Mouse (Mus musculus) neutrophil, adult 5-6 weeks (primary cell): ENCODE results near the gene Reln. TPM values are rescaled to one million over a fixed set of nuclear protein-coding genes. Genes with fewer than 3 reads are reported as not detected.
A peak's percentile ranks its signal among the peaks of the same experiment; 100 is the strongest.

Experiments
- ATAC-seq: fragments of 151-379, 151-347 bp; 2 replicates; pipeline ENCODE4 v1.8.0; 2017; ENCODE audit warnings: mild to moderate bottlenecking, moderate TSS enrichment; ENCODE audit not compliant: insufficient number of reproducible peaks, poor library complexity, low FRiP score, severe bottlenecking; ENCODE audit errors: extremely low read depth
- total RNA-seq: library from RNA; stranded (forward); fragments of 200-1000 nt; gene quantifications from 2 replicates; pipeline ENCODE4 v1.2.3, GENCODE M21; 2017

Reln gene
- total RNA-seq, 1 experiment from 2014 or later, result 4.7 TPM

DNA sequence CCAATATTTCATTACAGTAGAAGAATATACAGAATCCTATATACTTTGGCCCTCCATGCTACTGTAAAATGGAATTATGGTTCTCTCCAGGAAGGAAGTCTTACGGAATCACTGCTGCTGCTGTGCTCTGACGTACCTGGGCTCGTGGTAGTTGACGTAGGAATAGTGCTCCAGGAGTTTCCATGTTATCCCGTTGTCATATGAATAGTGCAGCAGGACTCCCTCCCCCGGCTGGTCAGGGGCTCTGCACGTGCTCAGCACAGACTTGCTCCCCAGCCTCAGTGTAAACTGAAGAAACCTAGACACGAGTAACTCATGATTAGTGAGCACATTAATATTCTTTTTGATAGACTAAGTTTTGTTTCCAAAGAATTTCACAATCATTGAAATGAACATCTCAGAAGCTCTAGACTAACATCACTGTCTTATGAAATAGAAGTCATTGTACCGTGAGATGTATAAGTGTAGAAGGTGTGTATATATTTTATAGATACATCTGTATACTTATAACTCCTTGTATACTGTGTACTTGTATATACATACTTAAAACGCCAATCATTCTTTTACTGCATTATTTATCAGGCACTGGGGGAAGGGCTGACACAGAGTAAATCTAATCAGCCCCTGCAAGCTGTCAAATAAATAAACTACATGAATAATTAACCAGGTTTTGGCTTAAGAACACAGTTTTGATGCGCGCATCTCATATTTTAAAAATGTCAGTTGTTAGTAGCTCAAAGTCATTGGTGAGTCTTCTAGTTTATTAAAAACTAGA lies 304.9 kb downstream of the Reln start:
- no peak for ATAC-seq

DNA sequence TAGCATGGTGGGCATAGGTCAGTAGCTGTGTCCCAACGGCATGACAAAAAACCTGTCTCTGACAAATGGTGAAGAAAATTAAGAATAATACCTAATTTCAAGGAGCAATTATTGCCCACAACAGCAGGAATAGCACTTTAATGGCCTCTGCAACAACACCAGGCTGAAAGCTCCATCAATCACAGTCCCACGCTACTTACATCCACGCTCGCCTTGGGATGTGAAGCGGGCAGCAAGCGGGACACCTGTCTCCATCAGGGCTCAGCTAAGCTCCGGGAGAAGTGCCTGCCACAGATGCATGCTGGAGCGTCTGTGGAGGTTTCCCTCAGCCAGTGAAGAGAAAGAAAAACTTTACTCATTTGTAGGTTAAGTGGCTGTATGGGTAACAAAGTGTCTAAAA lies 309.3 kb downstream of the Reln start:
- ATAC-seq, result no peak

DNA sequence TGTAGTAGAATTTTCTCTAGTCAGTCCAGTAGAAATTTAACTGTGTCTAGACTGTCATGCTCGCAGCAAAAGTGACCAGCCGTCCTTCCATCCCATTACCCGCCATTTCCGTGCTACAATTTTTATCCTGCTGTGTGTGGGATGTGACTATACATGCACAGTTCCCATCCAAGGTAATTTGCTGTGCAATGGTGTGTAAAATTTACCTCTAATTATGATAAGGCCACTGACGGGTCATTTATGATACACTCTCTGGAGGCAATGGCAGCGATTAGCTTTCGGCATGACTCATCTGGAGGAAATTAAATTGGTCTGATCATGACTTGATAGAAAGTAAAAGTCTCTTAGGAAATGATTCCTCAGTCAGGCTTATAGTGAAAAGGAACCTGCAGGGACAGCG lies 311.5 kb downstream of the Reln start:
- no peak for ATAC-seq

DNA sequence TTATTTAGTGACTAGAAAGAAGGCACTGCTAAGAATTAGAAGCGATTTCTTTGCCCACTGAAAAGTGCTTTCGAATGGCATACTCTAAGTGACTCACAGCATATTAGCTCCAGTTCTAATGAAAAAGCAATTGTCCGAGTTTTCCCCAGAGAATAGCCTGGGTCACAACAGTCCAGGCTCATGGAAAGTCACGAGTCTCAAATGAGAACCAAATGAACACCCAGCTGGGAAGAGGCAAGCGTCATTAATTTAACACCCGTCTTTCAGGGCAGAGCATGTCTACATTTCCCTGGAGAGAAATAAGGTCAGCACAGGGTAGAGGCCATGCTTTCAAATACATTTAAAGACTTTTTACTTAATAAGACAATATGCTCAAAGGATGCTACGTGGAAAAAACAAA lies 312.8 kb downstream of the Reln start:
- no peak for ATAC-seq

DNA sequence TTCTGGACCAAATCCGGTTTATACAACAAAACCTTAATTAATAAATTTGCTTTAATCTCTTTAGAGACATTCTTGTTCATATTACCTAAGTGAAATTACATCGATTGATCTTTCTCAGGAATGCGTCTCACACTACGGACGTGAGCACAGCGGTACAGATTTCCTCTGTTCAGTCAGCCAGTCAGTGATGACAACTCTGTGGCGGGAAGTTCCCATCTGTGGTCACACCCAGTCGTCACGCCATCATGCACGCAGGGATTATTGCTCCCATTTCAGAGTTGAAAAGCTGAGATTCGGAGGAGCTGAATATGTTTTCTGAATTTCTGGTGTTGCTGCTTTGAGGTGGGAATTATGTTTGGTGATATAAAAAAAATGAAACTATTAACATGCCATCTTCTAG lies 316.1 kb downstream of the Reln start:
- no peak for ATAC-seq

DNA sequence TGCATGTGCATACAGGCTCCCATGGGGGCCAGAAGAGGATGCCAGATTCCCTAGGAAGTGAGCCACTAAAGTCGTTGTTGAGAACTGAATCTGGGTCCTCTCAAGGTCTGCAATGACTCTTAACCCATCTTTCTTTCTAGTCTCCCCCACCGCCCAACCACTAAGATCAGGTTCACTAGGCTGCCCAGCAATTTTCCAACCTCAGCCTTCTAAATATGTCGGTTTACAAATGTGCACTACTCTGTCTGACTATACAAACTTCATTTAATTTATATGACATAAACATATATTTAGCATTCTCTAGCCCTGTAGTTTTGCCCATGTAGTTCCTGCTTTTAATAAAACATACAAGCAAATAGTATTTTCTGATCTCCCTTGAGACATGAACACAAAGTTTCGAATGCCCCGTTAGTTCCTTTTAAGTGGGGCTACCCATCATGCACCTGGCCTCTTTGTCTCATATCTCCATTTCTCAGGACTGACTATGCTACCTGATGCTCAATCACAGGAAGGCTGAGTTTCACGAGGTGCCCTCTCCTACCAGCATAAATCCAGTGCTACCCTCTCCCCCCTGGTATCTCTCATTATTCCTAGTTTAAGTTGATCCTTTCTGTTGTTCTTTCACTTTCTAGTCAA lies 317.1 kb downstream of the Reln start:
- ATAC-seq, result peak; percentile 74; the same call in 1 of the 2 replicates

DNA sequence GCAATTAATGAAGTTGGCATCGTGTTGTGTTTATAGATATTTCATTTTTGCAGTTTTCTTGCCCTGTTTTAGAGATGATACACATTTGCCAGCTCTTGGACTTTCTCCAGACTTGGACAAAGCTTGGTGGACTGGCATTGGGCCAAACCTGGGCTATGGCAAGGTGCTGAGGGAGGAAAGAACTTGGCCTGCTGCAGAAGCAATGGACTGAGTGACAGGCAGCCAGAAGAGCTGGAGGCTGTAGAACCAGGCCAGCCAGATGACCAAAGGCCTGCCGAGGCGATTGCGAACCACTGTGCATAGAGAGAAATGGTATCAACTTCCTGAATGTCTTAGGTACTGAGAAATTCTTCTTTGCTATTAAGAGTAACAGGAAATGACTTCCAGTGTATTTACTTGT lies 318.8 kb downstream of the Reln start:
- ATAC-seq, result no peak

DNA sequence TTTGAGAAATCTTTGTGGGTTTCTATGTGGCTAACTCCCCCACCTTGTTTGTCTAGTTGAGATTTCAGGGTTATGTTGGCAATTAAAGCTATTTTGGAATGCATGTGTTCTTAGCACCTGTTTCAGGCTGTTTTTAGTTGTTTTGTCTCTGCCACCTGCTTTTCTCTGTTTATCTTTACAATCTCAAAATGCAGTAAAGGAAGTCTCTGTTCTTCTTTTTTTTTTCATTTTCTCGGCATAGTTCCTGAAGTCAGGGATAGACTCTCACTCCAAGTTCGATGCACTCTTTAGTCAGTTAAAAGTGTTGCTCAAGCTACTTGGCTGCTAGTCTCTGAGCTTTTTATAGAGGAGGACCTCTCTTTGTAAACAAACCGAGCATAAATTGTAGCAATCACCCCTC lies 320.4 kb downstream of the Reln start:
- no peak for ATAC-seq

DNA sequence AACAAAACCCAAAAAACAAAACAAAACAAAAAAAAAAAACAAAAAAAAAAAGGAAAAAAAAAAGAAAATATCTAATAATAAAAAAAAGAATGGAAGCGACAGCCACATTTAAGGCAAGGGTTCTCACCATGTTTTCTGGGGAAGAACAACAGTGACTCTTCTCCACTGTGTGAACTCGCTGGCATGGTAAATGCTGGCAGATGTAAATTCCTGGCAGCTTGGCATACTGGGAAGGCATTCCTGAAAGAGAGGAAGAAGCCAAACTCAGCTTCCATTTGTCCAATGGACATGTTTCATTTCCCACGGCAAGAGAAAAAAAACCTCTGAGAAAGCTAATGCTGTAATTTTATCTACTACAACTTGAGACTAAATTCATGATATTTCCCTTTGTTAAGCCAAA lies 326.6 kb downstream of the Reln start:
- no peak for ATAC-seq

DNA sequence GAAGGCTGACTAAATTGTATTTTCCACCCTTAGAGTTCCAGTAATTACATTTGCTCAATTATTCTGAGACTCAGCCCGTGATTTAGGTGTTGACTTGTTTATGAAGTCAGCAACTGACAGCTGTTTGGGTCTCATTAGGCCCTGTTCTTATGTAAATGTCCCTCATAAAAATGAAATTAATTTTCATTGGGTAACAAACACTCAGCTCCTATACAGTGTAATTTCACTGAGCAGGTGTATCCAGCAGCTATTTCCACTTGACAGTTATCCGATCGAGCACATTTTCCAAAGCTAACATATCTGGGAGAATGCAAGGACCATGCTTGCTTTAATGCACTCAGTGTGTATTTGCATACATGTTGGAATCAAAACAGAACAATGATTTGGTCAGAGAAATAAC lies 330.0 kb downstream of the Reln start:
- ATAC-seq, result no peak

DNA sequence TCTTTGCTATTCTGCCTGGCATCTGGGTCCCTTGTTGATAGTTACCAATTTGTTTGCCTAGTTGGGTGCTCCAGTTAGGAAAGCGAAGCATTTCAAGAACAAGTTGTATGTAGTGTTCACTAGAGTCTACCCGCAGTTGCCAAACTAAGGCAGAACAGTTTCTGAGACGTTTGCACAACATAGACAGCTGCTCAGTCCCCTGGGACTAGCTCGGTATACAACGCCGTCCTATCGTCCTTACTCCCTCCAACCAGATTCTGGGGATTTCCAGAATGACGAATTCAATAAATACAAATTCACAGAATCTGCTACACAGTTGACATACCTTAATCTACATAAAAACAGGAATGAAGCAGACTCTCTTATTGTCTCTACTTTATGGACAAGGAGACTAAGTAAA lies 335.4 kb downstream of the Reln start:
- ATAC-seq, result no peak

DNA sequence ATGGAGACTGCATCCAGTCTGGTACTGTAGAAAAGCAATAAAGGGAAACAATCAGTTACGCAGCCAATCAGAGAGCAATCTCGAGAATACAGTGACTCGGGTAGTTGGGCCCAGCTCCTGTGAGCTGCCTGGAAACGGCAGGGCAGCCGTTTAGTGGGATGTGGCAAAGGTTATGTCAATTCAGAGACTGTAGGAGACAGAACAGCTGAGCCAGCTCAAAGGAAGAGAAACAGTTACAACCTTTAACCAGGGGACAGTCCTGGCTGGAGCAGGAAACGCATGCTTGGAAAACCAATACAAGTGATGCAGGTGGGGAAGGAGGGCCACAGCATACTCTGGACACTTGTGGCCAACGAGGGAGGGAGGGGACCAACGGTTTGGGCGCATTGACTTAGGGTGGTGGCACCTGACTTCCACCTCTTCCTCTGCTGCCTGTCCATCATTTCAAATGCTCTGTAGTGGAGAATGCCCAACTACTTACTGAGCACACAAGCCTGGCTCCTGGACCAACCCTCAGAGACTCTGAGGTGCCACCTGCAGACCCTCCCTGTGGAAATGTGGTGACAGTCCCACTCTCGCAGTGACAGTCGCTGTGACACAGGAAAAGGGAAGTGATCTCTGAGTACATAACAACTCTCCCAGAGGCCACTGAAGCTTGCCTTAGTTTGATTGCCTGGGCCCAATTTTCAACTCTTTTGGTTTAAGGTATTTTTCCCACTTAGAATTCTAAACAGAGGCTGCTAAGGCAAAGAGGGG lies 337.0 kb downstream of the Reln start:
- 0 out of 2 replicates have a peak, but pooled peaks have one; percentile 23 for ATAC-seq

DNA sequence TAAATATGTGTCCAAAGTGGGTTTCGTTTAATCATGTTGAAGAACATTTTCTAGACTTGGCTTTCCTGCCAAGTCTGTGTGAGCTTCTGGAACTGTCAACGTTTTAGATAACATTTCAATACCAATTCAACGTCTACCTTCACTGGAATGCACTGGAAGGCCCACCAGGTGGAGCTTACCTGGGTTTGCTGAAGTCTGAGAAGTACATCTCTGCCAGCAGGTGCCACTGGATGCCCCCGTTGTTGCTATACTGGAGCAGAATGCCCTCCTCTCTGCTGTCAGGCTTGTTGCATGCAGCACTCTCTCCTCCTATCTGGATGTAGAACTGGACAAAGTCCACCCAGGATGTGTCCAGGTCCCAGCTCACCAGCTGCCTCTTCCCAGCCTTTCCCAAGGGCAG lies 340.6 kb downstream of the Reln start:
- ATAC-seq, result no peak

DNA sequence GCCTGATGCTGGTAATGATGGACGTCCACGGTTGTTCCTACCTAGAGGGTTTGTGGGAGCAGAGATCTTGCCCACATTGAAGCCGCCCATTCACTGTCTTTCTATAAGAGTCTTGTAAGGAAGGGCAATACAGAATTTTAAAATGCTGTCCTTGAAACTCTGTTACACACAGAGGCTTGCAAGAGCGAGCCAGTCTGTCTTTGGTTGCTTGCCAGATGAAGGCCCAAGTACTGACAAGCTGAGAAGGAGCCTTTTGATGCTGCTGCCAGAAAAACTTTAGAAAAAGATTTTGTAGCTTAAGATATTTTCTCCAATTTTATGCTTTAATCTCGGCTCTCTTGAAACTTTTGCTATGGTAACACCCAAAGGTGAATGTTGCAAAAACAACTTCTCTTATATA lies 356.8 kb downstream of the Reln start:
- no peak for ATAC-seq

DNA sequence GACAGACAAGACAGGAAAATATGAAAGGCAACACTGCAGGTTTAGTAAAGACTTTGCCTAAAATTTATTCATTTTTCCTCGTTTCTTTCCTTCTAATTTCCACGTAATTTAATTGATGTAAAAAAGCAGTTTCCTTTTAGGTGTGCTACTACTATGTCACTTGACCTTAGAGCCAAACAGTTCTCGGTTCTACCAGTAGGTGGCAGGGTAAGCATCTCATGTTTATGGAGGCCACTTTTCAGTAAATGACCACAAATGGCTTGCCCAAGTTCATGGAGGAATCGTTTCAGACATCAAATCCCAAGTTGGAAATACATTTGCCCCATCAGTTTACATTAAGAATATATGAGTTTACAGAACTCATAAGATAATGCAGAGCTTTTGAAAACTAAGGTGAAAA lies 358.2 kb downstream of the Reln start:
- ATAC-seq, result no peak

DNA sequence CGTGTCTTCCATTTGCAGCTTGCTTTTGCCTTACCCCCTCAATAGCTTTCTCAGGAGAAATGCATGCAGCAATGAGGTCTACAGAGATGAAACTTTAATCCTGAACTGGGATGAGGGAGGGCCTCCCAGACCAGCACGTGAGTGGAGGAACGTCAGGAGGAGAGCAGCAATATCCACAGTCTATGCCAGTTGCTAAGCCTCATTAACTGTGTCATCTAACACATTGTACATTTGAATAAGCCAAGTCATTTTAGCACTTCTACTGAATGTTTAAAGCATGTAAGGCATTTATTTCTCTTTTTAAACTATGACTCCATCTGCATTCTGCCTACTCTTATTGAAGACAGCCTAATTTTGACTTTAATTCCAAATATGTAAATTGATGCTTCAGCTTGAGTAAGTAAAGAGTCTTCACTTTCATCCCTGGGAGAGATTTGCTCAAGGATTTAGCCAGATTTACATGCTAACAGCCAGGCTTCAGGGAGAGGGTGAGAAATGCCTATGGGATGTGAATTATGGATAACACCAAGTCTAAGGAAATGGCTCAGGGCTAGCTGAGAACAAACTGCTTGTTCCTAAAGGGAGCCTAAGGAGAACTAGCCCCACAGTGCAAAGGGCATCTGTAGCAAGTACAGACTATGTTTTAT lies 361.4 kb downstream of the Reln start:
- ATAC-seq, result no peak

DNA sequence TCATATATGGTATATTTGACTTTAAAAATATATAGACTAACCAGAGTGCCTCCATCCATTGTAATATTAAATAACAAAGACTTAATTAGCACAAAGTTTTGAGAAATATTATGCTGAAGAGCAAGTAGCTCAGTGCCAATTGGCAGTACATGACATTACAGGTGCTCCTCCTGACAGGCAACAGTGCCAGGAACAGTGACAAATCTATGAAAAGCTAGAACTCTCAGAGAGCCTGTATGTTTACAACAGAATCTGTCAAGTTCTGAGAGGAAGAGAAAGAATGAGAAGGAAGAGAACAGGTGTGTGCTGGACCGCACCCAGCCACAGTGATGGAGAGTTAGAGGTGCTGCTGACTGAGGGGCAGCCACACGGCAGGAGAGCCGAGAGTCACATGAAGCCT lies 363.3 kb downstream of the Reln start:
- no peak for ATAC-seq

DNA sequence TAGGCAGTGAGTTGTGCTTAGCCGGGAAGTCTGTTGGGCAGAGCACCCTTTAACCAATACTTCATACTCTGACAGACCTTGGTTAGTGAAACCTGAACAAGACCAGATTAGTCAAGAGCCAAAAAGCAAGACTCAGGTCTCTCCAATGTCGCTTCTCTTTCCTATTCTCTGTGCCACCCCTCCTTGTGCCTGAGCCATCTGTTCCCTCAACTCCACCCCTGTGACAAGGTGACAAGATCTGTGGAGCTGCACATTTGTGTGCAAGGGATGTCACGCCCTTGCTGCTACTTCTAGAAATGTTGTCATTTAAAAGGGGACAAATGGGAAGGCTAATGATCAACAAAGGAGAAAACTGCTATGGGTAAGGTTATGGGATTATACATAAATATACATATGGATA lies 364.0 kb downstream of the Reln start:
- no peak for ATAC-seq

DNA sequence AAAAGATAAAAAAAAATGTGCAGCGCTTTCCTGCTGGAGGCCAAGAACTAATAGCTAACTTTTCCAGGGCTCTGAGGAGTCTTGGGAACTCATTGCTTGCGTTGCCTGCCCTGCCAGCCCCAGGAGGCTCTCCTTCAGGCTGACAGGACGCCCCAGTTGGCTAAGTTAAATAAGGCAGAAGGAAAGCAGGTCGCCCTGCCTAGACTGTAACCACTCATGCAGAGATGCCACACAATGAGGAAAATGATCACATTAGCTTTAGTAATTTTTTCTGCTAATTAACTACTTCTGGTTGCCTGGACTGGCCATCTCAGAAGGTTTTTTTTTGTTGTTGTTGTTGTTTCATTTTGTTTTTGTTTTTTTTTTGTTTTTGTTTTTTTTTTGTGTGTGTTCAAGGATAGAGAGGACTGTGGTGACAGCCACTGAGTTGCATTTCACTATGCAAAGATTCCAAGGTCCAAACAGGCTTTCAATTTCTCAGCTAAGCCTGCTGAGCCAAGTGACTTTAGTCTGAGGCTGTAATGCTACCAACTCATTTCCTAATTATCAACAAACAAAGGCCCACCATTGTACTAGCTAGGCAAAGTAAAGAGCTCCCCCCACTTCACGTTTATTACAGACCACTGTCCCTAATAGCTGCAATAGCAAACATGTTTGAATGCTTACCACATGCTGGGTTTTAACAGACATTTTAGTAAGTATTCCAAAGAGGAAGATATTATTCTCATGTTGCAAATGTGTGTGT lies 371.1 kb downstream of the Reln start:
- no peak for ATAC-seq
